Comparison of ENCODE assay signal across 30 mouse cellular contexts in the genomic region with DNA sequence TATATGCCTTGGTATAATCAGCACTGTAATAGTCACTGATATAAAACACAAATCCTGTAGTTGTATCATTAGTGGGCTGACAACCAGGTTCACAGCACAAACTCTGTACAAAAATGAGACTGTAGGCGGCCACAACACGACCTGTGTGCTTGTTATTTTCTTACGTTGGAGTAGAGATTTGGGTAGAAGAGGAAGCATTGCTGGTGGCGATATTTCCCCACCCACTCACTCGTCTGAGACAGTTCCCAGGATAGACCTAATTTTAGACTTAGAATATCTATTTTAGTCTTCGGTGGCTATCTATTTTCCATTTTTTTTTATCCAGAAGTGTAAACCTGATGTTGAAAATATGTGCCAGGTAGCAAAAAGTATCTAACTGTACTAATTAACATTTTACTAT. TPM values are rescaled to one million over a fixed set of nuclear protein-coding genes. Genes with fewer than 3 reads are reported as not detected.
DNase-seq lines count a peak whose midpoint lies in the region.
"Had no signal": no experiment of that assay in that cellular context is flagged by ENCODE, and none has a peak within 500 bp of the region (broad histone marks: within the 10 kb centered on the region; RNA-seq: fewer than 3 reads in every experiment).

No protein-coding gene starts in this region.

- no peaks in the 10 kb centered on the region for H3K27me3 ChIP-seq in splenic B cell, adult 2 months (ENCODE audit: control insufficient read depth, insufficient read depth, low read length, poor library complexity, severe bottlenecking)
- H3K27me3 ChIP-seq: embryonic facial prominence, embryonic 15.5 days; forebrain, embryonic 12.5 days; heart, embryonic 13.5 days; kidney, embryonic 15.5 days; limb, embryonic 15.5 days; neural tube, embryonic 12.5 days; Patski had no signal

- DNase-seq in lung, postnatal 36 days: peak; percentile 30
- DNase-seq in lung, postnatal 25 days (ENCODE audit: low spot score): no peak
- DNase-seq in MEL-GATA-1-ER (ENCODE audit: extremely low read depth, low read depth): peak; percentile 34
- DNase-seq in induced T-regulatory cell, adult 2 months (ENCODE audit: low read depth): peak; percentile 86
- DNase-seq in splenic B cell, adult 2 months (ENCODE audit: low read depth, low spot score): peak; percentile 66
- no peak for DNase-seq in layer of hippocampus, adult 8-10 months (ENCODE audit: low spot score in 2 of 2)
- no peak for DNase-seq in gastrocnemius, postnatal 10 days
- no peak for DNase-seq in right cerebral cortex, postnatal 36 days (ENCODE audit: low spot score in 2 of 2)
- DNase-seq: adrenal gland, postnatal 36 days; cerebellum, adult 2 months; cerebellum, postnatal 25 days; forebrain, postnatal 0 days; gastrocnemius, postnatal 36 days; heart, postnatal 10 days; kidney, adult 18-20 months; kidney, postnatal 25 days; layer of hippocampus, postnatal 36 days; lung, adult 2 months; lung, postnatal 10 days; thymus, adult 2 months; thymus, postnatal 4 days had no signal

- H3K36me3 ChIP-seq in splenic B cell, adult 2 months (ENCODE audit: control insufficient read depth, insufficient read depth, low read length, poor library complexity, severe bottlenecking): peaks cover 1% of the 10 kb centered on the region; the same call in 1 of the 2 replicates
- H3K36me3 ChIP-seq: embryonic facial prominence, embryonic 10.5 days; embryonic facial prominence, embryonic 15.5 days; forebrain, embryonic 12.5 days; heart, embryonic 13.5 days; kidney, embryonic 15.5 days; limb, embryonic 10.5 days; limb, embryonic 15.5 days; neural tube, embryonic 12.5 days had no signal

RNA-seq across cellular contexts. Expression of gene Ptprc, which starts 41.2 kb away (rescaled TPM):
- 10 to 100 TPM in 2 of 4 experiments, 1 to 10 TPM in 2; 2.5 to 20.9 (median 11.8) TPM for total RNA-seq in layer of hippocampus, adult 8-10 months (2022)
- total RNA-seq in gastrocnemius, postnatal 10 days (2021): 1 to 10 TPM; 1.8 to 5.0 TPM

Comparison
In these comparisons a context has a peak if more than half of its experiments do, and no peak if none do; other contexts are left out.
1. DNase-seq: peak in lung, postnatal 36 days (single experiment), MEL-GATA-1-ER (single experiment), induced T-regulatory cell, adult 2 months (single experiment) and splenic B cell, adult 2 months (single experiment); none in lung, postnatal 25 days (single experiment), layer of hippocampus, adult 8-10 months (0 of 2), gastrocnemius, postnatal 10 days (single experiment) and right cerebral cortex, postnatal 36 days (0 of 2).